Mouse (Mus musculus): ENCODE measurements around the gene Tfrc. TPM values are rescaled to one million over a fixed set of nuclear protein-coding genes. Genes with fewer than 3 reads are reported as not detected.
A peak's percentile ranks its signal among the peaks of the same experiment; 100 is the strongest.

Tfrc gene
- total RNA-seq, 2 experiments from 2014 or later: 21.2 to 75.7 TPM

GRCm38 (mm10) chr16:32650461-32650860 is 41.7 kb downstream of the Tfrc start:
- DNase-seq: no peak

- no peak for DNase-seq
These were observed 42.4 kb downstream of the Tfrc start for GRCm38 (mm10) chr16:32650974-32651618.

- no peak for DNase-seq
These were observed 45.5 kb downstream of the Tfrc start for GRCm38 (mm10) chr16:32654071-32654733.

GRCm38 (mm10) chr16:32655534-32655933 is 46.8 kb downstream of the Tfrc start:
- no peak for DNase-seq

- no peak for DNase-seq
These were observed 47.6 kb downstream of the Tfrc start for GRCm38 (mm10) chr16:32656321-32656720.

GRCm38 (mm10) chr16:32656794-32657193 is 48.1 kb downstream of the Tfrc start:
- peak; percentile 67 to 77 for DNase-seq

GRCm38 (mm10) chr16:32657498-32658250 is 49.0 kb downstream of the Tfrc start:
- DNase-seq: no peak

- peak; percentile 38 to 52 for DNase-seq
These were observed 50.0 kb downstream of the Tfrc start for GRCm38 (mm10) chr16:32658743-32659171.

- peak; percentile 76 to 83 for DNase-seq
These were observed 50.7 kb downstream of the Tfrc start for GRCm38 (mm10) chr16:32659385-32659784.

GRCm38 (mm10) chr16:32660095-32660494 is 51.4 kb downstream of the Tfrc start:
- DNase-seq: no peak

- DNase-seq: peak; percentile 73 to 83
These were observed 52.0 kb downstream of the Tfrc start for GRCm38 (mm10) chr16:32660557-32661321.

GRCm38 (mm10) chr16:32661493-32661921 is 52.8 kb downstream of the Tfrc start:
- DNase-seq: peak in 1 of 2 experiments; percentile 43

- no peak for DNase-seq
These were observed 53.7 kb downstream of the Tfrc start for GRCm38 (mm10) chr16:32662372-32662771.

GRCm38 (mm10) chr16:32663231-32663858 is 54.6 kb downstream of the Tfrc start:
- no peak for DNase-seq

GRCm38 (mm10) chr16:32664211-32664610 is 55.5 kb downstream of the Tfrc start:
- DNase-seq: no peak

- DNase-seq: peak; percentile 22 to 56
These were observed 57.3 kb downstream of the Tfrc start for GRCm38 (mm10) chr16:32665851-32666665.

GRCm38 (mm10) chr16:32666671-32667551 is 58.2 kb downstream of the Tfrc start:
- DNase-seq: no peak

GRCm38 (mm10) chr16:32667552-32667872 is 58.8 kb downstream of the Tfrc start:
- no peak for DNase-seq

- DNase-seq: no peak
These were observed 59.3 kb downstream of the Tfrc start for GRCm38 (mm10) chr16:32668030-32668429.

GRCm38 (mm10) chr16:32668472-32668871 is 59.8 kb downstream of the Tfrc start:
- DNase-seq: no peak

Data from adrenal gland, postnatal 36 days (tissue).